8 mouse cellular contexts compared by ENCODE assay signal in genomic region chr19:6126289-6126688, GRCm38 (mm10). TPM values are rescaled to one million over a fixed set of nuclear protein-coding genes. Genes with fewer than 3 reads are reported as not detected.
A peak's percentile ranks its signal among the peaks of the same experiment; 100 is the strongest.
DNase-seq lines count a peak whose midpoint lies in the region; ATAC-seq lines count a peak whose summit lies in the region.

No protein-coding gene starts in this region.

- peak overlapping the region; percentile 9; the same call in 1 of the 2 replicates for H3K4me3 ChIP-seq in midbrain, embryonic 10.5 days
- no peak overlapping the region for H3K4me3 ChIP-seq in midbrain, embryonic 15.5 days
- H3K4me3 ChIP-seq in limb, embryonic 11.5 days (ENCODE audit: low read depth, low read length), result no peak overlapping the region

- no peaks in the 10 kb centered on the region; the same call in 1 of the 2 replicates for H3K36me3 ChIP-seq in midbrain, embryonic 10.5 days
- no peaks in the 10 kb centered on the region for H3K36me3 ChIP-seq in midbrain, embryonic 15.5 days (replicated peaks)
- H3K36me3 ChIP-seq in limb, embryonic 11.5 days (ENCODE audit: control insufficient read depth, insufficient read depth, low read length), result no peaks in the 10 kb centered on the region

- H3K27ac ChIP-seq in midbrain, embryonic 10.5 days (replicated peaks), result no peak overlapping the region
- no peak overlapping the region for H3K27ac ChIP-seq in midbrain, embryonic 15.5 days
- H3K27ac ChIP-seq in limb, embryonic 11.5 days (replicated peaks; ENCODE audit: low read depth, low read length), result no peak overlapping the region

- no peak for ATAC-seq in midbrain, embryonic 15.5 days (replicated peaks)
- no peak for ATAC-seq in limb, embryonic 11.5 days (ENCODE audit: insufficient number of reproducible peaks, low FRiP score, low TSS enrichment, low read depth)
- no peak for ATAC-seq in activated CD4-positive, CD25-positive, alpha-beta regulatory T cell, adult 4 months

- H3K9me3 ChIP-seq in midbrain, embryonic 10.5 days (replicated peaks), result no peaks in the 10 kb centered on the region
- no peaks in the 10 kb centered on the region for H3K9me3 ChIP-seq in midbrain, embryonic 15.5 days
- H3K9me3 ChIP-seq in limb, embryonic 11.5 days (ENCODE audit: control insufficient read depth, low read length), result no peaks in the 10 kb centered on the region

- DNase-seq in adrenal gland, postnatal 36 days, result peak; percentile 21 to 62
- no peak for DNase-seq in adrenal gland, adult 2 months
- DNase-seq in midbrain, embryonic 10.5 days (ENCODE audit: low spot score), result peak; percentile 35
- peak; percentile 78 for DNase-seq in cerebellum, adult 9-10 months
- DNase-seq in limb, embryonic 11.5 days (ENCODE audit: low spot score), result peak; percentile 71
- DNase-seq in natural killer cell, adult 2 months (ENCODE audit: low spot score in 2 of 2), result peak; percentile 54 to 64

- H3K4me2 ChIP-seq in midbrain, embryonic 15.5 days, result no peak overlapping the region
- H3K4me2 ChIP-seq in limb, embryonic 11.5 days (ENCODE audit: low read depth, severe bottlenecking), result no peak overlapping the region

- no peaks in the 10 kb centered on the region for H3K27me3 ChIP-seq in midbrain, embryonic 10.5 days (ENCODE audit: low read depth, poor library complexity, severe bottlenecking)
- H3K27me3 ChIP-seq in midbrain, embryonic 15.5 days (replicated peaks), result no peaks in the 10 kb centered on the region
- no peaks in the 10 kb centered on the region for H3K27me3 ChIP-seq in limb, embryonic 11.5 days (ENCODE audit: control insufficient read depth, insufficient read depth, low read length)

- H3K4me1 ChIP-seq in midbrain, embryonic 10.5 days, result peaks cover 19% of the 10 kb centered on the region
- peaks cover 12% of the 10 kb centered on the region for H3K4me1 ChIP-seq in midbrain, embryonic 15.5 days
- H3K4me1 ChIP-seq in limb, embryonic 11.5 days (ENCODE audit: control insufficient read depth, insufficient read depth, low read length), result no peaks in the 10 kb centered on the region

- WGBS in midbrain, embryonic 10.5 days, result 20% methylated on average over 4 of the region's 4 CpGs
- WGBS in midbrain, embryonic 15.5 days, result 24% methylated on average over 4 of the region's 4 CpGs
- 19% methylated on average over 4 of the region's 4 CpGs for WGBS in limb, embryonic 11.5 days

- H3K9ac ChIP-seq in midbrain, embryonic 15.5 days, result no peak overlapping the region
- H3K9ac ChIP-seq in limb, embryonic 11.5 days (ENCODE audit: low read length), result no peak overlapping the region

RNA-seq across cellular contexts. Expression of gene Snx15, which starts 1.8 kb away (rescaled TPM):
- total RNA-seq in adrenal gland, postnatal 36 days (2021), result 10 to 100 TPM; 29.0 to 29.2 TPM
- 10 to 100 TPM; 27.0 to 28.2 TPM for total RNA-seq in adrenal gland, adult 2 months (2021)
- polyA plus RNA-seq in adrenal gland, adult 2 months (2012; rRNA removed), result 76.8 and 81.1 TPM in 2 replicates
- 24.0 and 28.9 TPM in 2 replicates for polyA plus RNA-seq in midbrain, embryonic 10.5 days (2016; fragmentation: Nextera tagmentation; extraction: Ambion mirVana)
- polyA plus RNA-seq in midbrain, embryonic 15.5 days (2015; fragmentation: Nextera tagmentation; extraction: Ambion mirVana), result 59.1 and 65.6 TPM in 2 replicates
- polyA plus RNA-seq in limb, embryonic 11.5 days (2014; fragmentation: Nextera tagmentation; extraction: Ambion mirVana), result 27.1 and 27.7 TPM in 2 replicates
- polyA plus RNA-seq in activated CD4-positive, CD25-positive, alpha-beta regulatory T cell, adult 4 months (2017; shearing (Covaris generic)), result 10 to 100 TPM; 17.4 to 25.2 TPM

RNA-seq across cellular contexts. Expression of gene Sac3d1, which starts 7.8 kb away (rescaled TPM):
- total RNA-seq in adrenal gland, postnatal 36 days (2021), result 10 to 100 TPM; 15.4 to 17.7 TPM
- 10 to 100 TPM; 15.7 to 16.5 TPM for total RNA-seq in adrenal gland, adult 2 months (2021)
- 92.6 and 97.2 TPM in 2 replicates for polyA plus RNA-seq in adrenal gland, adult 2 months (2012; rRNA removed)
- 61.8 and 70.0 TPM in 2 replicates for polyA plus RNA-seq in midbrain, embryonic 10.5 days (2016; fragmentation: Nextera tagmentation; extraction: Ambion mirVana)
- polyA plus RNA-seq in midbrain, embryonic 15.5 days (2015; fragmentation: Nextera tagmentation; extraction: Ambion mirVana), result 48.3 and 51.2 TPM in 2 replicates
- 65.4 and 65.8 TPM in 2 replicates for polyA plus RNA-seq in limb, embryonic 11.5 days (2014; fragmentation: Nextera tagmentation; extraction: Ambion mirVana)
- polyA plus RNA-seq in activated CD4-positive, CD25-positive, alpha-beta regulatory T cell, adult 4 months (2017; shearing (Covaris generic)), result 1 to 10 TPM; 2.5 to 2.6 TPM

RNA-seq across cellular contexts. Expression of gene Batf2, which starts 14.5 kb away (rescaled TPM):
- total RNA-seq in adrenal gland, postnatal 36 days (2021), result 1 to 10 TPM; 1.2 to 2.0 TPM
- 1 to 10 TPM; 1.8 to 2.6 TPM for total RNA-seq in adrenal gland, adult 2 months (2021)
- polyA plus RNA-seq in adrenal gland, adult 2 months (2012; rRNA removed), result 5.0 and 6.6 TPM in 2 replicates
- polyA plus RNA-seq in midbrain, embryonic 10.5 days (2016; fragmentation: Nextera tagmentation; extraction: Ambion mirVana), result not detected in 2 replicates
- polyA plus RNA-seq in midbrain, embryonic 15.5 days (2015; fragmentation: Nextera tagmentation; extraction: Ambion mirVana), result 0.20 TPM in 1 of 2 replicates, not detected in the other
- not detected in 2 replicates for polyA plus RNA-seq in limb, embryonic 11.5 days (2014; fragmentation: Nextera tagmentation; extraction: Ambion mirVana)
- not detected for polyA plus RNA-seq in activated CD4-positive, CD25-positive, alpha-beta regulatory T cell, adult 4 months (2017; shearing (Covaris generic))

RNA-seq across cellular contexts. Expression of gene Arl2, which starts 15.1 kb away (rescaled TPM):
- 10 to 100 TPM; 80.5 to 81.7 TPM for total RNA-seq in adrenal gland, postnatal 36 days (2021)
- total RNA-seq in adrenal gland, adult 2 months (2021), result 10 to 100 TPM; 84.1 to 96.5 TPM
- polyA plus RNA-seq in adrenal gland, adult 2 months (2012; rRNA removed), result 313 and 329 TPM in 2 replicates
- 118 and 124 TPM in 2 replicates for polyA plus RNA-seq in midbrain, embryonic 10.5 days (2016; fragmentation: Nextera tagmentation; extraction: Ambion mirVana)
- polyA plus RNA-seq in midbrain, embryonic 15.5 days (2015; fragmentation: Nextera tagmentation; extraction: Ambion mirVana), result 146 and 150 TPM in 2 replicates
- 66.8 and 68.0 TPM in 2 replicates for polyA plus RNA-seq in limb, embryonic 11.5 days (2014; fragmentation: Nextera tagmentation; extraction: Ambion mirVana)
- 10 to 100 TPM; 16.9 to 20.1 TPM for polyA plus RNA-seq in activated CD4-positive, CD25-positive, alpha-beta regulatory T cell, adult 4 months (2017; shearing (Covaris generic))

RNA-seq across cellular contexts. Expression of gene Naaladl1, which starts 20.7 kb away (rescaled TPM):
- total RNA-seq in adrenal gland, postnatal 36 days (2021), result under 1 TPM in 1 of 2 experiments, not detected in 1; 0.10 TPM
- not detected for total RNA-seq in adrenal gland, adult 2 months (2021)
- 0.09 and 0.13 TPM in 2 replicates for polyA plus RNA-seq in adrenal gland, adult 2 months (2012; rRNA removed)
- 0.72 and 0.99 TPM in 2 replicates for polyA plus RNA-seq in midbrain, embryonic 10.5 days (2016; fragmentation: Nextera tagmentation; extraction: Ambion mirVana)
- 0.41 and 0.53 TPM in 2 replicates for polyA plus RNA-seq in midbrain, embryonic 15.5 days (2015; fragmentation: Nextera tagmentation; extraction: Ambion mirVana)
- 0.47 and 0.87 TPM in 2 replicates for polyA plus RNA-seq in limb, embryonic 11.5 days (2014; fragmentation: Nextera tagmentation; extraction: Ambion mirVana)
- polyA plus RNA-seq in activated CD4-positive, CD25-positive, alpha-beta regulatory T cell, adult 4 months (2017; shearing (Covaris generic)), result not detected

Comparison
In these comparisons a context has a peak if more than half of its experiments do, and no peak if none do; other contexts are left out.
1. RNA of gene Sac3d1, which starts 7.8 kb away (polyA plus RNA-seq): 92.6 to 97.2 TPM in adrenal gland, adult 2 months, 61.8 to 70.0 TPM in midbrain, embryonic 10.5 days, 65.4 to 65.8 TPM in limb, embryonic 11.5 days and 48.3 to 51.2 TPM in midbrain, embryonic 15.5 days; 2.5 to 2.6 TPM in activated CD4-positive, CD25-positive, alpha-beta regulatory T cell, adult 4 months; every median in the first group is over 10 times any median in the second.